Mouse (Mus musculus) MEL (cell line): Measurements from ENCODE around the gene Olfr510. TPM values are rescaled to one million over a fixed set of nuclear protein-coding genes. Genes with fewer than 3 reads are reported as not detected.

Experiments used
- DNase-seq: peaks from one replicate; pipeline ENCODE4 v3.0.0; 2011; ENCODE audit warnings: low read depth, low spot score
- H3K27ac ChIP-seq: 2 replicates; pipeline ENCODE4 v1.5.1; 2012; ENCODE audit warnings: low read depth, mild to moderate bottlenecking, control low read depth, low read length, moderate library complexity; ENCODE audit not compliant: control insufficient read depth
- H3K27me3 ChIP-seq, 2 experiments: fragments of 150-350 bp in 1 of 2; sonication (generic) in 1 of 2; 2 replicates each; pipeline ENCODE4 v1.6.1; 2012; ENCODE audit warnings: low read length in 2 of 2, mild to moderate bottlenecking in 2 of 2, improper control_type of control experiment in 1 of 2, moderate library complexity in 1 of 2; ENCODE audit not compliant: insufficient read depth in 2 of 2, control insufficient read depth in 1 of 2
- H3K36me3 ChIP-seq, 2 experiments: 2 replicates each; pipeline ENCODE4 v1.6.1; 2012 to 2014; ENCODE audit warnings: low read length in 2 of 2, improper control_type of control experiment in 1 of 2, inconsistent platforms in 1 of 2, mild to moderate bottlenecking in 1 of 2; ENCODE audit not compliant: insufficient read depth in 2 of 2, control insufficient read depth in 1 of 2
- H3K4me1 ChIP-seq, 2 experiments: fragments of 150-350 bp in 1 of 2; sonication (generic) in 1 of 2; 2 replicates each; pipeline ENCODE4 v1.6.1; 2012; ENCODE audit warnings: low read length in 2 of 2, improper control_type of control experiment in 1 of 2, mild to moderate bottlenecking in 1 of 2; ENCODE audit not compliant: insufficient read depth in 2 of 2, control insufficient read depth in 1 of 2
- H3K4me3 ChIP-seq, 2 experiments: fragments of 150-350 bp in 1 of 2; sonication (generic) in 1 of 2; 2 replicates each; pipeline ENCODE4 v1.5.1; 2012; ENCODE audit warnings: low read depth in 2 of 2, low read length in 2 of 2, mild to moderate bottlenecking in 2 of 2, moderate library complexity in 2 of 2, control low read depth in 1 of 2, improper control_type of control experiment in 1 of 2; ENCODE audit not compliant: control insufficient read depth in 1 of 2, insufficient read depth in 1 of 2
- H3K79me2 ChIP-seq: 2 replicates; pipeline ENCODE4 v1.6.1; 2012; ENCODE audit warnings: mild to moderate bottlenecking, low read length, moderate library complexity; ENCODE audit not compliant: control insufficient read depth, poor library complexity, insufficient read depth
- H3K9ac ChIP-seq: 2 replicates; pipeline ENCODE4 v1.6.1; 2012; ENCODE audit warnings: low read depth, mild to moderate bottlenecking, control low read depth, low read length, moderate library complexity; ENCODE audit not compliant: control insufficient read depth, poor library complexity, severe bottlenecking
- H3K9me3 ChIP-seq: fragments of 150-350 bp; sonication (generic); replicated peaks from 2 replicates; pipeline ENCODE4 v1.6.1; 2012; ENCODE audit warnings: mild to moderate bottlenecking, low read length, improper control_type of control experiment, moderate library complexity; ENCODE audit not compliant: insufficient read depth
- BHLHE40 ChIP-seq: IDR thresholded peaks from 2 replicates; pipeline ENCODE4 v1.6.1; 2012; ENCODE audit warnings: low read depth, mild to moderate bottlenecking, inconsistent platforms, low read length, improper control_type of control experiment, borderline replicate concordance
- CHD2 ChIP-seq: IDR thresholded peaks from 2 replicates; pipeline ENCODE4 v1.6.1; 2011; ENCODE audit warnings: low read length, improper control_type of control experiment
- CTCF ChIP-seq, 3 experiments: IDR thresholded peaks in 2 of 3; conservative IDR thresholded peaks in 1 of 3; 2 replicates each; pipeline ENCODE4 v1.5.1; 2011 to 2012; ENCODE audit warnings: low read length in 3 of 3, low read depth in 2 of 3, mild to moderate bottlenecking in 2 of 3, improper control_type of control experiment in 1 of 3, inconsistent platforms in 1 of 3, mixed read lengths in 1 of 3, moderate library complexity in 1 of 3; ENCODE audit not compliant: control insufficient read depth in 1 of 3, insufficient read depth in 1 of 3, poor library complexity in 1 of 3, severe bottlenecking in 1 of 3
- E2F4 ChIP-seq: IDR thresholded peaks from 2 replicates; pipeline ENCODE4 v1.6.1; 2011; ENCODE audit warnings: low read depth, low read length, improper control_type of control experiment, borderline replicate concordance
- ELF1 ChIP-seq: IDR thresholded peaks from 2 replicates; pipeline ENCODE4 v1.6.1; 2014; ENCODE audit warnings: low read depth, mild to moderate bottlenecking, inconsistent platforms, low read length, improper control_type of control experiment, moderate library complexity
- ETS1 ChIP-seq: IDR thresholded peaks from 2 replicates; pipeline ENCODE4 v1.6.1; 2012; ENCODE audit warnings: low read depth, mild to moderate bottlenecking, inconsistent platforms, low read length, improper control_type of control experiment, moderate library complexity
- GABPA ChIP-seq: IDR thresholded peaks from 2 replicates; pipeline ENCODE4 v1.6.1; 2012; ENCODE audit warnings: low read depth, mild to moderate bottlenecking, inconsistent platforms, low read length, improper control_type of control experiment, moderate library complexity
- HCFC1 ChIP-seq: IDR thresholded peaks from 2 replicates; pipeline ENCODE4 v1.6.1; 2012; ENCODE audit warnings: low read depth, mild to moderate bottlenecking, inconsistent platforms, low read length, improper control_type of control experiment, moderate library complexity
- JUND ChIP-seq: IDR thresholded peaks from 2 replicates; pipeline ENCODE4 v1.6.1; 2011; ENCODE audit warnings: low read depth, mild to moderate bottlenecking, improper control_type of control experiment, low read length
- MAX ChIP-seq: IDR thresholded peaks from 2 replicates; pipeline ENCODE4 v1.6.1; 2011; ENCODE audit warnings: low read length, improper control_type of control experiment
- MAZ ChIP-seq: IDR thresholded peaks from 2 replicates; pipeline ENCODE4 v1.6.1; 2012; ENCODE audit warnings: low read depth, mild to moderate bottlenecking, inconsistent platforms, low read length, improper control_type of control experiment
- MEF2A ChIP-seq: IDR thresholded peaks from 2 replicates; pipeline ENCODE4 v1.6.1; 2014; ENCODE audit warnings: low read depth, mild to moderate bottlenecking, inconsistent platforms, low read length, improper control_type of control experiment; ENCODE audit not compliant: poor library complexity, insufficient replicate concordance, severe bottlenecking; ENCODE audit errors: extremely low read depth
- MXI1 ChIP-seq: IDR thresholded peaks from 2 replicates; pipeline ENCODE4 v1.6.1; 2011; ENCODE audit warnings: mild to moderate bottlenecking, low read depth, low read length, improper control_type of control experiment
- MYB ChIP-seq: IDR thresholded peaks from 2 replicates; pipeline ENCODE4 v1.6.1; 2011; ENCODE audit warnings: mild to moderate bottlenecking, low read depth, low read length, improper control_type of control experiment
- POLR2A ChIP-seq, 2 experiments: IDR thresholded peaks; 2 replicates each; pipeline ENCODE4 v1.6.1; 2011 to 2012; ENCODE audit warnings: low read length in 2 of 2, mild to moderate bottlenecking in 2 of 2, control low read depth in 1 of 2, improper control_type of control experiment in 1 of 2, low read depth in 1 of 2, moderate library complexity in 1 of 2; ENCODE audit not compliant: control insufficient read depth in 1 of 2, insufficient read depth in 1 of 2, poor library complexity in 1 of 2
- POLR2AphosphoS2 ChIP-seq: IDR thresholded peaks from 2 replicates; pipeline ENCODE4 v1.6.1; 2011; ENCODE audit warnings: low read length, improper control_type of control experiment
- RAD21 ChIP-seq: IDR thresholded peaks from 2 replicates; pipeline ENCODE4 v1.6.1; 2011; ENCODE audit warnings: mild to moderate bottlenecking, low read depth, low read length, improper control_type of control experiment
- RCOR1 ChIP-seq: IDR thresholded peaks from 2 replicates; pipeline ENCODE4 v1.6.1; 2012; ENCODE audit warnings: low read depth, mild to moderate bottlenecking, inconsistent platforms, low read length, improper control_type of control experiment
- SIN3A ChIP-seq: IDR thresholded peaks from 2 replicates; pipeline ENCODE4 v1.6.1; 2012; ENCODE audit warnings: low read length, improper control_type of control experiment, inconsistent platforms
- SMC3 ChIP-seq: IDR thresholded peaks from 2 replicates; pipeline ENCODE4 v1.6.1; 2011; ENCODE audit warnings: low read depth, low read length, improper control_type of control experiment
- TBP ChIP-seq: IDR thresholded peaks from 2 replicates; pipeline ENCODE4 v1.8.0; 2011; ENCODE audit warnings: low read depth, low read length, improper control_type of control experiment
- TCF12 ChIP-seq: IDR thresholded peaks from 2 replicates; pipeline ENCODE4 v1.6.1; 2014; ENCODE audit warnings: low read depth, mild to moderate bottlenecking, inconsistent platforms, low read length, improper control_type of control experiment, moderate library complexity
- USF1 ChIP-seq: IDR thresholded peaks from 2 replicates; pipeline ENCODE4 v1.6.1; 2014; ENCODE audit warnings: low read depth, mild to moderate bottlenecking, inconsistent platforms, low read length, improper control_type of control experiment, moderate library complexity
- ZC3H11A ChIP-seq: IDR thresholded peaks from 2 replicates; pipeline ENCODE4 v1.6.1; 2012; ENCODE audit warnings: low read depth, mild to moderate bottlenecking, inconsistent platforms, low read length, improper control_type of control experiment
- ZKSCAN1 ChIP-seq: IDR thresholded peaks from 2 replicates; pipeline ENCODE4 v1.6.1; 2012; ENCODE audit warnings: low read depth, mild to moderate bottlenecking, inconsistent platforms, low read length, improper control_type of control experiment, moderate library complexity
- ZNF384 ChIP-seq: IDR thresholded peaks from 2 replicates; pipeline ENCODE4 v1.6.1; 2012; ENCODE audit warnings: low read depth, mild to moderate bottlenecking, inconsistent platforms, low read length, improper control_type of control experiment
- polyA plus RNA-seq, 2 experiments: library from polyadenylated mRNA; stranded (reverse) in 1 of 2; unstranded in 1 of 2; fragments of >175 nt in 1 of 2; fragments of >200 nt in 1 of 2; gene quantifications; 2 replicates each; pipeline versions ENCODE4 v1.2.1 to v1.2.4; 2012; ENCODE audit warnings: low replicate concordance in 2 of 2, low read depth in 1 of 2; ENCODE audit not compliant: insufficient read length in 2 of 2, insufficient read depth in 1 of 2, missing spikeins in 1 of 2
- total RNA-seq: library from RNA; depleted of rRNA; stranded (reverse); fragments of 300-350 nt; gene quantifications from 2 replicates; pipeline ENCODE4 v1.2.3, GENCODE M21; 2012

Gene Olfr510
- total and polyA plus RNA-seq, 3 experiments, result not detected

GRCm38 (mm10) chr7:108662419-108662818 is 3.8 kb upstream of the Olfr510 start:
- no peaks in the 10 kb centered on the region for H3K4me1 ChIP-seq
- H3K27ac ChIP-seq, result no peak overlapping the region
- no peak overlapping the region for H3K9ac ChIP-seq
- H3K27me3 ChIP-seq, result no peaks in the 10 kb centered on the region
- H3K9me3 ChIP-seq, result no peaks in the 10 kb centered on the region
- no peaks in the 10 kb centered on the region for H3K79me2 ChIP-seq
- H3K4me3 ChIP-seq, result no peak overlapping the region
- DNase-seq, result no peak
- TF ChIP-seq POLR2A (IDR thresholded peaks at IDR 0.05; ENCODE audit: control insufficient read depth in 1 of 2, insufficient read depth in 1 of 2, low read depth in 1 of 2, low read length in 2 of 2, poor library complexity in 1 of 2) (no peak), HCFC1 (no peak), CTCF (IDR thresholded peaks at IDR 0.05 in 2 of 3, conservative IDR thresholded peaks at IDR 0.05 in 1 of 3; ENCODE audit: control insufficient read depth in 1 of 3, insufficient read depth in 1 of 3, low read depth in 2 of 3, low read length in 3 of 3, poor library complexity in 1 of 3, severe bottlenecking in 1 of 3) (no peak), SMC3 (no peak), ZKSCAN1 (no peak), GABPA (no peak), JUND (no peak), ELF1 (no peak), RAD21 (no peak), MXI1 (no peak), E2F4 (no peak), USF1 (no peak)
- H3K36me3 ChIP-seq, result no peaks in the 10 kb centered on the region

- no peaks in the 10 kb centered on the region for H3K4me1 ChIP-seq
- no peaks in the 10 kb centered on the region for H3K79me2 ChIP-seq
- H3K27ac ChIP-seq, result no peak overlapping the region
- TF ChIP-seq RCOR1 (no peak), ELF1 (no peak), MEF2A (no peak), ZNF384 (no peak), MXI1 (no peak), CHD2 (no peak), SIN3A (no peak), MYB (no peak), MAZ (no peak), TCF12 (no peak), HCFC1 (no peak), ETS1 (no peak), MAX (no peak), ZC3H11A (no peak), BHLHE40 (no peak), POLR2AphosphoS2 (no peak), USF1 (no peak), TBP (no peak), ZKSCAN1 (no peak), JUND (no peak)
- DNase-seq, result no peak
- H3K36me3 ChIP-seq, result no peaks in the 10 kb centered on the region
- no peaks in the 10 kb centered on the region for H3K27me3 ChIP-seq
- H3K4me3 ChIP-seq, result no peak overlapping the region
- H3K9me3 ChIP-seq, result no peaks in the 10 kb centered on the region
- no peak overlapping the region for H3K9ac ChIP-seq
Observed at GRCm38 (mm10) chr7:108671058-108671457, 4.8 kb downstream of the Olfr510 start.
